Mouse (Mus musculus) liver, adult 2 months (tissue): Measurements from ENCODE around the gene Wnt6. TPM values are rescaled to one million over a fixed set of nuclear protein-coding genes. Genes with fewer than 3 reads are reported as not detected.

Source experiments
- DNase-seq: peaks from one replicate; pipeline ENCODE4 v3.0.0-alpha.2; 2011; ENCODE audit warnings: low read depth, low spot score; ENCODE audit errors: extremely low read depth
- H3K27ac ChIP-seq: fragments of 200-500 bp; replicated peaks from 2 replicates; pipeline ENCODE4 v1.5.1; 2012; ENCODE audit warnings: low read depth, mild to moderate bottlenecking, control low read depth, inconsistent platforms, low read length; ENCODE audit not compliant: insufficient read depth
- H3K27me3 ChIP-seq: fragments of 200-500 bp; 2 replicates; pipeline ENCODE4 v1.6.1; 2012; ENCODE audit warnings: mild to moderate bottlenecking, moderate library complexity, low read length, inconsistent platforms; ENCODE audit not compliant: control insufficient read depth, insufficient read depth
- H3K36me3 ChIP-seq: fragments of 200-500 bp; 2 replicates; pipeline ENCODE4 v1.6.1; 2012; ENCODE audit warnings: low read length, inconsistent platforms; ENCODE audit not compliant: control insufficient read depth, insufficient read depth
- H3K4me1 ChIP-seq: fragments of 200-500 bp; 2 replicates; pipeline ENCODE4 v1.6.1; 2011; ENCODE audit warnings: low read length; ENCODE audit not compliant: control insufficient read depth, insufficient read depth
- H3K4me3 ChIP-seq: fragments of 200-500 bp; 2 replicates; pipeline ENCODE4 v1.5.1; 2011; ENCODE audit warnings: low read depth, mild to moderate bottlenecking, control low read depth, low read length, moderate library complexity; ENCODE audit not compliant: insufficient read depth
- H3K79me2 ChIP-seq: fragments of 200-500 bp; 2 replicates; pipeline ENCODE4 v1.6.1; 2012; ENCODE audit warnings: inconsistent platforms, mild to moderate bottlenecking, low read length, moderate library complexity; ENCODE audit not compliant: control insufficient read depth, insufficient read depth
- H3K9ac ChIP-seq: fragments of 200-500 bp; 2 replicates; pipeline ENCODE4 v1.6.1; 2012; ENCODE audit warnings: low read depth, mild to moderate bottlenecking, control low read depth, inconsistent platforms, low read length
- CTCF ChIP-seq: fragments of 200-500 bp; IDR thresholded peaks from 2 replicates; pipeline ENCODE4 v1.5.1; 2011; ENCODE audit warnings: low read depth, low read length, control low read depth
- POLR2A ChIP-seq: fragments of 200-500 bp; IDR thresholded peaks from 2 replicates; pipeline ENCODE4 v1.6.1; 2011; ENCODE audit warnings: low read length, control low read depth; ENCODE audit not compliant: insufficient read depth; ENCODE audit errors: extremely low read depth
- WGBS: fragments of 180-500 bp; shearing (Covaris S2); methylation state at CpG from one replicate; pipeline ENCODE4 v1.1.7; 2018; 5-methylcytosine and 5-hydroxymethylcytosine counted together
- polyA plus RNA-seq: library from polyadenylated mRNA; depleted of rRNA; stranded (reverse); fragments of >200 nt; gene quantifications from 2 replicates; pipeline ENCODE4 v1.2.3, GENCODE M21; 2012
- total RNA-seq: library from RNA; depleted of rRNA; stranded (reverse); fragments of >200 nt; gene quantifications from 2 replicates; pipeline ENCODE4 v1.2.3, GENCODE M21; 2014

Wnt6 gene
- total and polyA plus RNA-seq, 2 experiments = 0.28 TPM; not detected in 1

- no peak overlapping the region for H3K27ac ChIP-seq
- no peak overlapping the region for H3K4me3 ChIP-seq
- H3K4me1 ChIP-seq = no peaks in the 10 kb centered on the region
- H3K36me3 ChIP-seq = peaks cover 56% of the 10 kb centered on the region
- H3K79me2 ChIP-seq = no peaks in the 10 kb centered on the region
- DNase-seq = no peak
- 54% methylated on average over 7 of the region's 7 CpGs for WGBS
- no peaks in the 10 kb centered on the region for H3K27me3 ChIP-seq
- no peak overlapping the region for H3K9ac ChIP-seq
- TF ChIP-seq POLR2A = no peak
- TF ChIP-seq CTCF = no peak
These were observed 34.2 kb upstream of the Wnt6 start for GRCm38 (mm10) chr1:74737500-74737899.

- peaks cover 27% of the 10 kb centered on the region for H3K36me3 ChIP-seq
- no peak overlapping the region for H3K27ac ChIP-seq
- no peak for DNase-seq
- 56% methylated on average over 7 of the region's 7 CpGs for WGBS
- TF ChIP-seq CTCF (no peak), POLR2A (no peak)
- H3K9ac ChIP-seq = no peak overlapping the region
- H3K79me2 ChIP-seq = no peaks in the 10 kb centered on the region
- no peaks in the 10 kb centered on the region for H3K4me1 ChIP-seq
- no peaks in the 10 kb centered on the region for H3K27me3 ChIP-seq
- no peak overlapping the region for H3K4me3 ChIP-seq
These were observed 30.8 kb upstream of the Wnt6 start for GRCm38 (mm10) chr1:74740846-74741245.

GRCm38 (mm10) chr1:74747335-74747734 is 24.4 kb upstream of the Wnt6 start:
- Histone ChIP-seq H3K4me1 (peaks cover 6% of the 10 kb centered on the region; the same call in 1 of the 2 replicates), H3K36me3 (no peaks in the 10 kb centered on the region), H3K9ac (no peak overlapping the region), H3K79me2 (no peaks in the 10 kb centered on the region), H3K4me3 (no peak overlapping the region), H3K27me3 (no peaks in the 10 kb centered on the region), H3K27ac (no peak overlapping the region)
- no peak for TF ChIP-seq CTCF
- no peak for TF ChIP-seq POLR2A
- DNase-seq = no peak
- WGBS = 81% methylated on average over 5 of the region's 5 CpGs

GRCm38 (mm10) chr1:74748643-74749271 is 22.9 kb upstream of the Wnt6 start, which contains the start of gene Prkag3:
TSS of gene Prkag3 (minus strand) at chr1:74749221.
- Histone ChIP-seq H3K79me2 (no peaks in the 10 kb centered on the region), H3K4me3 (peak within 1 kb of the TSS; percentile 25; the same call in 1 of the 2 replicates), H3K36me3 (no peaks in the 10 kb centered on the region), H3K9ac (peak within 1 kb of the TSS; percentile 68), H3K4me1 (peaks cover 6% of the 10 kb centered on the region; the same call in 1 of the 2 replicates), H3K27me3 (no peaks in the 10 kb centered on the region), H3K27ac (no peak within 1 kb of the TSS)
- 10% methylated on average over 30 of the region's 30 CpGs for WGBS
- TF ChIP-seq CTCF (peak; percentile 79), POLR2A (no peak)
- DNase-seq = no peak

GRCm38 (mm10) chr1:74749301-74749700 is 22.4 kb upstream of the Wnt6 start:
- WGBS = 69% methylated on average over 7 of the region's 7 CpGs
- no peak overlapping the region for H3K9ac ChIP-seq
- H3K27ac ChIP-seq = no peak overlapping the region

GRCm38 (mm10) chr1:74750683-74751082 is 21.0 kb upstream of the Wnt6 start:
- Histone ChIP-seq H3K36me3 (no peaks in the 10 kb centered on the region), H3K4me1 (peaks cover 6% of the 10 kb centered on the region; the same call in 1 of the 2 replicates), H3K9ac (no peak overlapping the region), H3K27me3 (no peaks in the 10 kb centered on the region), H3K4me3 (no peak overlapping the region), H3K79me2 (no peaks in the 10 kb centered on the region), H3K27ac (peak overlapping the region; percentile 46)
- WGBS = 16% methylated on average over 4 of the region's 4 CpGs
- TF ChIP-seq CTCF (no peak), POLR2A (no peak)
- DNase-seq = peak; percentile 92

More at GRCm38 (mm10) chr1:74749301-74749700, 22.4 kb upstream of the Wnt6 start:
- no peak for DNase-seq
- no peak for TF ChIP-seq CTCF
- no peak for TF ChIP-seq POLR2A
- Histone ChIP-seq H3K79me2 (no peaks in the 10 kb centered on the region), H3K4me1 (peaks cover 6% of the 10 kb centered on the region; the same call in 1 of the 2 replicates), H3K4me3 (no peak overlapping the region), H3K36me3 (no peaks in the 10 kb centered on the region), H3K27me3 (no peaks in the 10 kb centered on the region)
